Mouse (Mus musculus) midbrain, embryonic 15.5 days (tissue): Measurements from ENCODE around the gene Zdhhc22. TPM values are rescaled to one million over a fixed set of nuclear protein-coding genes. Genes with fewer than 3 reads are reported as not detected.

ENCODE experiments used
- ATAC-seq: fragments of 200-750 bp; cut with Nextera tagmentation; replicated peaks from 2 replicates; pipeline ENCODE4 v1.8.0; 2017; ENCODE audit warnings: moderate TSS enrichment
- H3K27ac ChIP-seq: fragments of 300-500 bp; sonication (generic); 2 replicates; pipeline ENCODE4 v1.5.1; 2015; ENCODE audit warnings: mild to moderate bottlenecking, inconsistent platforms
- H3K27me3 ChIP-seq: fragments of 300-500 bp; sonication (generic); replicated peaks from 2 replicates; pipeline ENCODE4 v1.6.1; 2015; ENCODE audit warnings: inconsistent platforms
- H3K36me3 ChIP-seq: fragments of 300-500 bp; sonication (generic); replicated peaks from 2 replicates; pipeline ENCODE4 v1.6.1; 2015; ENCODE audit warnings: inconsistent platforms
- H3K4me1 ChIP-seq: fragments of 300-500 bp; sonication (generic); 2 replicates; pipeline ENCODE4 v1.6.1; 2015; ENCODE audit warnings: inconsistent platforms
- H3K4me2 ChIP-seq: fragments of 300-500 bp; sonication (generic); 2 replicates; pipeline ENCODE4 v1.6.1; 2015; ENCODE audit warnings: inconsistent platforms, mild to moderate bottlenecking, moderate library complexity
- H3K4me3 ChIP-seq: fragments of 300-500 bp; sonication (generic); 2 replicates; pipeline ENCODE4 v1.5.1; 2015; ENCODE audit warnings: mild to moderate bottlenecking, inconsistent platforms
- H3K9ac ChIP-seq: fragments of 300-500 bp; sonication (generic); 2 replicates; pipeline ENCODE4 v1.6.1; 2015; ENCODE audit warnings: mild to moderate bottlenecking, inconsistent platforms
- H3K9me3 ChIP-seq: fragments of 300-500 bp; sonication (generic); 2 replicates; pipeline ENCODE4 v1.6.1; 2016; ENCODE audit warnings: inconsistent platforms
- WGBS: fragments of 180-500 bp; shearing (Covaris S2); methylation state at CpG from one replicate; pipeline ENCODE4 v1.1.7; 2015; ENCODE audit warnings: mixed read lengths; 5-methylcytosine and 5-hydroxymethylcytosine counted together
- polyA plus RNA-seq: library from polyadenylated mRNA; unstranded; fragments of >200 nt; fragmentation: Nextera tagmentation; extraction: Ambion mirVana; gene quantifications from 2 replicates; pipeline ENCODE4 v1.2.1, GENCODE M21; 2015

Zdhhc22 gene
- polyA plus RNA-seq = 17.8 and 21.8 TPM in 2 replicates

DNA sequence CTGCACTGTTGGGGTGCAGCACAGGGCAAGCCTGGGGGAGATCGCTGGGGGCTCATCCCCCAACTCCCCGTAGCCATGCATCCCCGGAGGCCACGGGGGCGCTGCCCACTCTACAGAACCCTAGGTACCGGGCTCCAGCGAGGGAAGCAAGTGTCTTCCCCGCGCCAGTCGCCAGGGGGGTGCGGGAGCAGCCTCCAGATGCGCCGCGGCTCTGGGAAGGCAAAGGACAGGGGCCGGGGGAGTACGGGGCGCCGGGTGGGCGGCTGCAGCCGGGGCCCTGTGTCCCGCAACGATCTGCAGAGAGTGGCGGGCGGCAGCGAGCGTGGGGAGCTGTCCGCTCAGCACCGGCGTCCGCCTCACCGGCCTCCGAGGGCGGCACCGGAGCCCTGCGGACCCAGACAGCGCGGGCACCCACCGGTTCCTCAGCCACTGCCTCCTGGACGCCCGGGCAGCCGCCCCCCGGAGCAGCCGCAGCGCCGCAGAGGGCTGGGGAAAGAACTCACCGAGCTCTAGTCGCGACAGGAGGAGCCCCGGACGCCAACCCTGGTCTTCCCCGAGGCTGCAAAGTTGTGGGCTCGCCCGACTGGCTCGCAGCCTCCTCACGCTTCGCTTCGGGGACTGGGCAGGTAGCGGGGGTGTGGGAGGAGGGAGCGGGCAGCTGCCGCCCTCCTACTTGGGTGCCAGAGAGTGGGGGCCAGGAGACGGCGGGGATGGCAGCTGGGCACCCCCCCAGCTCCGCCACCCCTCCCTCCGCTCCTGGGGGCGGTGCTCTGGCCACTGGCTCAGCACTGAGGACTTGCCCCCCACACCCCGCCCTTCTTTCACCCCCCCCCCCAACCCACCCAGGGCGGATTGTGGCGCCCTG lies at the start of gene Zdhhc22:
Gene Zdhhc22 (minus strand): TSS at position 541 of the 865 bp plus-strand sequence.
- peak within 1 kb of the TSS; percentile 68 for H3K27ac ChIP-seq
- 1% methylated on average over 62 of the region's 68 CpGs for WGBS
- H3K9ac ChIP-seq = peak within 1 kb of the TSS; percentile 69
- H3K9me3 ChIP-seq = no peaks in the 10 kb centered on the region
- H3K4me3 ChIP-seq = peak within 1 kb of the TSS; percentile 61
- ATAC-seq = peak; percentile 80
- H3K4me1 ChIP-seq = peaks cover 39% of the 10 kb centered on the region
- peaks cover 25% of the 10 kb centered on the region for H3K27me3 ChIP-seq
- H3K4me2 ChIP-seq = peak within 1 kb of the TSS; percentile 83
- no peaks in the 10 kb centered on the region for H3K36me3 ChIP-seq

DNA sequence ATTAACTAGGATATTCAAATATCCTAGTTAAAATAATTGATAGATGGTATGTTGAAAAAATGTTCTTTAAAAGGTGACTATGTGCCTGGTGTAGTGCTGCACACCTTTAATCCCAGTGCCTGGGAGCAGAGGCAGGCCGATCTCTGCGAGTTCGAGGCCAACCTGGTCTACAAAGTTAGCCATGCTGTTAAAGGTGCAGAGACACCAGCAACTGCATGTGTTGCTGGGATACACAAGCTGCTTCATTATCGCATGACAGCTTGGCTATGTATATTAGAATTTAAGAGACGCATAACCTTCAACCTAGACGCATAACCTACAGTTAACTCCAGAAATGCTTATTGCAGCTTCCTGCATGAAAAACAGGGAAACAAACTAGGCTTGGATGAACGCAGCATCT lies 46.4 kb upstream of the Zdhhc22 start:
- Histone ChIP-seq H3K36me3 (no peaks in the 10 kb centered on the region), H3K9me3 (no peaks in the 10 kb centered on the region), H3K4me1 (no peaks in the 10 kb centered on the region), H3K9ac (no peak overlapping the region), H3K27ac (no peak overlapping the region), H3K4me3 (no peak overlapping the region), H3K4me2 (no peak overlapping the region), H3K27me3 (no peaks in the 10 kb centered on the region)
- 94% methylated on average over 7 of the region's 7 CpGs for WGBS
- ATAC-seq = no peak

- no peaks in the 10 kb centered on the region for H3K36me3 ChIP-seq
- no peaks in the 10 kb centered on the region for H3K9me3 ChIP-seq
- H3K27ac ChIP-seq = no peak overlapping the region
- no peak overlapping the region for H3K9ac ChIP-seq
- H3K27me3 ChIP-seq = no peaks in the 10 kb centered on the region
- H3K4me3 ChIP-seq = no peak overlapping the region
- WGBS = 69% methylated on average over 5 of the region's 5 CpGs
- ATAC-seq = no peak
- no peak overlapping the region for H3K4me2 ChIP-seq
- peaks cover 20% of the 10 kb centered on the region for H3K4me1 ChIP-seq
Observed at GRCm38 (mm10) chr12:87031163-87031763, 41.0 kb upstream of the Zdhhc22 start.

GRCm38 (mm10) chr12:87029251-87029976 lies 39.2 kb upstream of the Zdhhc22 start:
- WGBS = 71% methylated on average over 5 of the region's 5 CpGs
- ATAC-seq = no peak

DNA sequence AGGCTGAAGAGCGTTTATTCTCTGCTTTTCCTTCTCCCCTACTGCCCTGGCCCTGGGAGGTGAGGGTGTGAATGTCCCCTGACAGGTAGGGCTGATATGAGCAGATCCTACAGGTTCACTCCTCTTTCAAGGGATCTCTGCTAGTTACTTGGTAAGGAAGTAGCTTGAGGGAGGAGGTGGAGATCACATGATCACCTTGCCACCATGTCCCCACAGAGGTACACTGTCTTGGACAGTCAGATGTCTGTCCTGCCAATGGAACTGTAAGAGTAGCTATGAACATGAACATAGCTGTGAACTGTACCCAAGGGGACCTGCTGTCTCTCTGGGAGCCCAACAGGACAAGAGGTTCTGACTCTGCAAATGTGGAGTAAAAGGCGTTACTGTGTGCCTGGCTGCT lies 37.8 kb upstream of the Zdhhc22 start:
- no peak overlapping the region for H3K4me3 ChIP-seq
- ATAC-seq = no peak
- H3K9me3 ChIP-seq = no peaks in the 10 kb centered on the region
- peaks cover 23% of the 10 kb centered on the region for H3K4me1 ChIP-seq
- H3K4me2 ChIP-seq = peak overlapping the region; percentile 77
- H3K36me3 ChIP-seq = no peaks in the 10 kb centered on the region
- no peak overlapping the region for H3K27ac ChIP-seq
- H3K9ac ChIP-seq = 0 out of 2 replicates have a peak overlapping the region, but pooled peaks have one; percentile 3
- no peaks in the 10 kb centered on the region for H3K27me3 ChIP-seq
- WGBS = 79% methylated on average over 2 of the region's 2 CpGs

More at GRCm38 (mm10) chr12:87029251-87029976, 39.2 kb upstream of the Zdhhc22 start:
- H3K4me1 ChIP-seq = peaks cover 23% of the 10 kb centered on the region
- no peak overlapping the region for H3K9ac ChIP-seq
- H3K27ac ChIP-seq = no peak overlapping the region
- no peaks in the 10 kb centered on the region for H3K9me3 ChIP-seq
- no peak overlapping the region for H3K4me2 ChIP-seq
- H3K27me3 ChIP-seq = no peaks in the 10 kb centered on the region
- H3K4me3 ChIP-seq = no peak overlapping the region
- H3K36me3 ChIP-seq = no peaks in the 10 kb centered on the region

- Histone ChIP-seq H3K9me3 (no peaks in the 10 kb centered on the region), H3K4me1 (peaks cover 23% of the 10 kb centered on the region), H3K4me3 (peak overlapping the region; percentile 58), H3K27me3 (no peaks in the 10 kb centered on the region), H3K9ac (peak overlapping the region; percentile 68; the same call in 1 of the 2 replicates), H3K27ac (no peak overlapping the region), H3K4me2 (peak overlapping the region; percentile 77), H3K36me3 (no peaks in the 10 kb centered on the region)
- 55% methylated on average over 5 of the region's 5 CpGs for WGBS
- ATAC-seq = no peak
Observed at GRCm38 (mm10) chr12:87027391-87027790, 37.2 kb upstream of the Zdhhc22 start.

DNA sequence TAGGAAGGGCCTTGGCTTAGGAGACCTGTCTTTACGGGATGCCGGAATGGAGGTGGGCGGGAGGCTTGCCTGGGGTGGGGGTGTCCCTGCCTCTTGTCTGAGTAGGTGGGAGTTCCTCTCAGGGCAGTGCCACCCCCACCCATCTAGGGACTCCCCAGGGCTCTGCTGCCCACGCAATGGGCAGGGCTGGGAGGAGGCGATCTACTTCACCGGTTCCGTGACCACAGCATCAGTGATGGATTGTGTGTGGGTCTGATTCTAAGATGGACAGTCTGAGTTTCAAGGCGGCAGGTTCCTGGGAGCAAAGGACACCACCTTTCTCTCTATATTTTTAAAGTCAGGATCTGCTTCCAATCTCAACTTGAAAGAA lies 36.6 kb upstream of the Zdhhc22 start:
- no peaks in the 10 kb centered on the region for H3K9me3 ChIP-seq
- 13% methylated on average over 8 of the region's 8 CpGs for WGBS

DNA sequence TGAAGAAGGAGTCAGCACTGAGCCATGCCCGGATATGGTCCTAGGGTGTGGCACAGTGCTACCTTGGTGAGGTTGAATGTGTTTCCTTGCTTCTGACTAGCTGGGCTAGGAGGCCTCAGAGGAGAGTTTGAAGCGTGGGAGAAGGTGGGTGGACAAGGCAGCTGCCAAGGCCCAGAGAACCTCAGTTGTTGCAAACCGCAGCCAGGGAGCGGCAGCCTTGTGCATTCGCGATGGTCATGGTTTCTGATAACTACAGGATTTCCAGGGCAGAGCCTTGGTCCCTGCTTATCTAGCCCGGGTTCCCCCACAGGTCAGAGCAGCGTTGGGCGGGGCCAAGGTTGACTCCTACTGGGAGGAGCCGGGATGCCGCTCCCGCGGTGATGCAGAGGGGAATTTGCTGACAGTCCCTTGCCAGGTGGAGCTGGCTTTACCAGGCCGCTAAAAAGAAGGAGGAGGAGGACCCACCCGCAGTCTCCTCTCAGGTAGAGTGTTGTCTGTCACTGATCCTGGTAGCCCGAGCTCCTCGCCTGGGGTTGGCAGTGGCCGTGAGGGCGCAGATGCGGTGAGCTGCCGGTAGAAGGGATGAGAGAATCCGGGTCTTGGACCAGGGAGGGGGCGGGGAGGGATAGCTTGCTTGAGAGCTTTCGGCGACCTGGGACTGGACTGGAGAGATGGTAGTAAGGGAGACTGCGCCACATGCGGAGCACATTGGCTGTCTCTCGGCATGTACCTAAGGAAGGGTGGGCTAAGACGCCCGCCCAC lies 36.1 kb upstream of the Zdhhc22 start:
- Histone ChIP-seq H3K4me2 (peak overlapping the region; percentile 77), H3K27ac (peak overlapping the region; percentile 82), H3K4me1 (peaks cover 23% of the 10 kb centered on the region), H3K9me3 (no peaks in the 10 kb centered on the region), H3K27me3 (no peaks in the 10 kb centered on the region), H3K4me3 (peak overlapping the region; percentile 58), H3K9ac (peak overlapping the region; percentile 68), H3K36me3 (no peaks in the 10 kb centered on the region)
- peak; percentile 88 for ATAC-seq
- 4% methylated on average over 30 of the region's 30 CpGs for WGBS

More for the DNA sequence above, 36.6 kb upstream of the Zdhhc22 start:
- no peaks in the 10 kb centered on the region for H3K27me3 ChIP-seq
- H3K4me3 ChIP-seq = peak overlapping the region; percentile 58
- H3K4me1 ChIP-seq = peaks cover 23% of the 10 kb centered on the region
- peak overlapping the region; percentile 77 for H3K4me2 ChIP-seq
- peak; percentile 59; the same call in 1 of the 2 replicates for ATAC-seq
- H3K9ac ChIP-seq = peak overlapping the region; percentile 68
- H3K36me3 ChIP-seq = no peaks in the 10 kb centered on the region
- H3K27ac ChIP-seq = peak overlapping the region; percentile 82

GRCm38 (mm10) chr12:87023456-87023855 lies 33.2 kb upstream of the Zdhhc22 start:
- no peak for ATAC-seq
- H3K9ac ChIP-seq = no peak overlapping the region

GRCm38 (mm10) chr12:87022006-87022405 lies 31.8 kb upstream of the Zdhhc22 start:
- Histone ChIP-seq H3K27ac (no peak overlapping the region), H3K4me3 (no peak overlapping the region)
- WGBS = 83% methylated on average over 2 of the region's 2 CpGs

More at GRCm38 (mm10) chr12:87023456-87023855, 33.2 kb upstream of the Zdhhc22 start:
- no peaks in the 10 kb centered on the region for H3K9me3 ChIP-seq
- no peak overlapping the region for H3K4me3 ChIP-seq
- no peaks in the 10 kb centered on the region for H3K36me3 ChIP-seq
- no peak overlapping the region for H3K27ac ChIP-seq
- no peak overlapping the region for H3K4me2 ChIP-seq
- 72% methylated on average over 3 of the region's 3 CpGs for WGBS
- peaks cover 22% of the 10 kb centered on the region for H3K4me1 ChIP-seq
- H3K27me3 ChIP-seq = no peaks in the 10 kb centered on the region

GRCm38 (mm10) chr12:87021040-87021439 lies 30.8 kb upstream of the Zdhhc22 start, which contains the start of gene Tmem63c:
TSS of gene Tmem63c (plus strand) at chr12:87021340.
- WGBS = 85% methylated on average over 6 of the region's 6 CpGs
- H3K9ac ChIP-seq = no peak within 1 kb of the TSS
- no peaks in the 10 kb centered on the region for H3K9me3 ChIP-seq
- no peaks in the 10 kb centered on the region for H3K27me3 ChIP-seq
- no peak within 1 kb of the TSS for H3K27ac ChIP-seq
- H3K4me1 ChIP-seq = peaks cover 2% of the 10 kb centered on the region; the same call in 1 of the 2 replicates
- no peak for ATAC-seq
- H3K4me2 ChIP-seq = no peak within 1 kb of the TSS
- no peaks in the 10 kb centered on the region for H3K36me3 ChIP-seq
- no peak within 1 kb of the TSS for H3K4me3 ChIP-seq

More at GRCm38 (mm10) chr12:87022006-87022405, 31.8 kb upstream of the Zdhhc22 start:
- Histone ChIP-seq H3K36me3 (no peaks in the 10 kb centered on the region), H3K9ac (no peak overlapping the region), H3K27me3 (no peaks in the 10 kb centered on the region), H3K4me2 (no peak overlapping the region), H3K9me3 (no peaks in the 10 kb centered on the region), H3K4me1 (peaks cover 8% of the 10 kb centered on the region)
- ATAC-seq = no peak
